Comparison of ENCODE assay signal across 16 mouse cellular contexts in the genomic region with DNA sequence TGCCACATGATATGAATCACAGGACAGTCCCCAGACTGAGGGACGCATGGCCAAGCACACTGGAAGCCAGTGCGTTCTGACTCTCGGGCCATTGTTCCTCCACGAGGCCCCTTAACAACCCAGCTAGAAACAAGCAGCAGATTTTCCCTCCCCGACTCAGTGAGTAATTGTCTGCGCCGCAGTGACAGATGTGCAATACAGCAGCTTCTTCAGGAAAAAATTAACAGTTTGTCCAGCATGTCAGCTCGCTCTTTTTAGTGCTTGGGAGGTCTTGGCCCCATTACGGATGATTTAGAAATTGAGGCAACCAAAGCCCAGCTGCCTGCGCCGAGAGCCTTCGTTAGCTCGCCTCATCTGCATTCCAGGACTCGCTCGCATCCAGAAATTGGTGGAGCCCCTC.
DNase-seq lines count a peak whose midpoint lies in the region; ATAC-seq and TF ChIP-seq lines count a peak whose summit lies in the region.
"Had no signal": no experiment of that assay in that cellular context is flagged by ENCODE, and none has a peak within 500 bp of the region (broad histone marks: within the 10 kb centered on the region; RNA-seq: fewer than 3 reads in every experiment).

No protein-coding gene starts in this region.

- 0 out of 2 replicates have a peak, but pooled peaks cover 3% of the 10 kb centered on the region for H3K36me3 ChIP-seq in kidney, embryonic 15.5 days
- H3K36me3 ChIP-seq in forebrain, embryonic 16.5 days (ENCODE audit: control insufficient read depth, insufficient read depth) = no peaks in the 10 kb centered on the region
- H3K36me3 ChIP-seq in lung, postnatal 0 days (ENCODE audit: insufficient read depth, low read length) = no peaks in the 10 kb centered on the region
- H3K36me3 ChIP-seq in midbrain, postnatal 0 days (ENCODE audit: insufficient read depth, low read length) = no peaks in the 10 kb centered on the region
- H3K36me3 ChIP-seq: limb, embryonic 13.5 days; stomach, embryonic 15.5 days had no signal

- WGBS in kidney, embryonic 15.5 days = 68% methylated on average over 15 of the region's 15 CpGs
- 29% methylated on average over 15 of the region's 15 CpGs for WGBS in forebrain, embryonic 16.5 days
- WGBS in lung, postnatal 0 days = 58% methylated on average over 15 of the region's 15 CpGs
- WGBS in midbrain, postnatal 0 days = 50% methylated on average over 15 of the region's 15 CpGs

- H3K4me1 ChIP-seq in kidney, embryonic 15.5 days = no peaks in the 10 kb centered on the region
- H3K4me1 ChIP-seq in forebrain, embryonic 16.5 days (replicated peaks; ENCODE audit: control insufficient read depth, insufficient read depth, low read length) = peaks cover 5% of the 10 kb centered on the region
- H3K4me1 ChIP-seq in lung, postnatal 0 days (ENCODE audit: insufficient read depth, low read depth, low read length) = no peaks in the 10 kb centered on the region
- H3K4me1 ChIP-seq in midbrain, postnatal 0 days (ENCODE audit: insufficient read depth, low read length) = no peaks in the 10 kb centered on the region
- H3K4me1 ChIP-seq: limb, embryonic 13.5 days; stomach, embryonic 15.5 days had no signal

- peak; percentile 32 for DNase-seq in kidney, postnatal 14 days
- peak; percentile 26 for DNase-seq in lung, postnatal 0 days (ENCODE audit: low spot score)
- peak; percentile 54 for DNase-seq in midbrain, postnatal 0 days (ENCODE audit: low spot score)
- DNase-seq in left cerebral cortex, postnatal 4 days = no peak
- no peak for DNase-seq in cerebellum, adult 9-10 months
- DNase-seq: adrenal gland, postnatal 10 days; cerebellum, adult 11 months; heart, postnatal 14 days; kidney, adult 9 months; layer of hippocampus, postnatal 36 days; right cerebral cortex, postnatal 25 days had no signal

- ATAC-seq in kidney, embryonic 15.5 days (replicated peaks; ENCODE audit: low FRiP score) = no peak
- peak; percentile 52; the same call in 1 of the 2 replicates for ATAC-seq in forebrain, embryonic 16.5 days
- peak; percentile 30; the same call in 1 of the 2 replicates for ATAC-seq in lung, postnatal 0 days
- no peak for ATAC-seq in midbrain, postnatal 0 days (ENCODE audit: low FRiP score)

- H3K27ac ChIP-seq in kidney, embryonic 15.5 days = no peak overlapping the region
- 0 out of 2 replicates have a peak overlapping the region, but pooled peaks have one; percentile 10 for H3K27ac ChIP-seq in forebrain, embryonic 16.5 days (ENCODE audit: low read length)
- H3K27ac ChIP-seq in lung, postnatal 0 days (ENCODE audit: low read length) = no peak overlapping the region
- no peak overlapping the region for H3K27ac ChIP-seq in midbrain, postnatal 0 days (ENCODE audit: low read depth, low read length)
- H3K27ac ChIP-seq: limb, embryonic 13.5 days; macrophage; stomach, embryonic 15.5 days had no signal

- TF ChIP-seq CTCF in lung, postnatal 0 days (IDR thresholded peaks at IDR 0.05) = no peak
- no peak for TF ChIP-seq CTCF in midbrain, postnatal 0 days (IDR thresholded peaks at IDR 0.05)

- no peaks in the 10 kb centered on the region for H3K27me3 ChIP-seq in kidney, embryonic 15.5 days
- H3K27me3 ChIP-seq in forebrain, embryonic 16.5 days (replicated peaks; ENCODE audit: control insufficient read depth, insufficient read depth, low read length) = no peaks in the 10 kb centered on the region
- no peaks in the 10 kb centered on the region for H3K27me3 ChIP-seq in lung, postnatal 0 days (replicated peaks; ENCODE audit: insufficient read depth, low read length)
- H3K27me3 ChIP-seq in midbrain, postnatal 0 days (ENCODE audit: insufficient read depth, low read length) = no peaks in the 10 kb centered on the region
- H3K27me3 ChIP-seq: limb, embryonic 13.5 days; stomach, embryonic 15.5 days had no signal

- H3K9ac ChIP-seq in kidney, embryonic 15.5 days = no peak overlapping the region
- no peak overlapping the region for H3K9ac ChIP-seq in forebrain, embryonic 16.5 days (replicated peaks; ENCODE audit: low read depth, low read length)
- H3K9ac ChIP-seq in lung, postnatal 0 days (replicated peaks; ENCODE audit: low read depth) = no peak overlapping the region
- no peak overlapping the region for H3K9ac ChIP-seq in midbrain, postnatal 0 days (replicated peaks; ENCODE audit: low read length, poor library complexity, severe bottlenecking)
- H3K9ac ChIP-seq: limb, embryonic 13.5 days; stomach, embryonic 15.5 days had no signal

- no peak for TF ChIP-seq EP300 in lung, postnatal 0 days (IDR thresholded peaks at IDR 0.05)

- H3K4me3 ChIP-seq in kidney, embryonic 15.5 days (replicated peaks) = no peak overlapping the region
- no peak overlapping the region for H3K4me3 ChIP-seq in forebrain, embryonic 16.5 days (replicated peaks; ENCODE audit: low read length)
- H3K4me3 ChIP-seq in lung, postnatal 0 days (ENCODE audit: low read depth, low read length) = no peak overlapping the region
- H3K4me3 ChIP-seq in midbrain, postnatal 0 days (ENCODE audit: low read depth, low read length) = no peak overlapping the region
- H3K4me3 ChIP-seq: limb, embryonic 13.5 days; stomach, embryonic 15.5 days had no signal

- H3K9me3 ChIP-seq in kidney, embryonic 15.5 days (replicated peaks) = no peaks in the 10 kb centered on the region
- no peaks in the 10 kb centered on the region for H3K9me3 ChIP-seq in forebrain, embryonic 16.5 days (ENCODE audit: control insufficient read depth, low read length)
- no peaks in the 10 kb centered on the region for H3K9me3 ChIP-seq in lung, postnatal 0 days (ENCODE audit: low read length)
- no peaks in the 10 kb centered on the region for H3K9me3 ChIP-seq in midbrain, postnatal 0 days (ENCODE audit: low read length)
- H3K9me3 ChIP-seq: limb, embryonic 13.5 days; stomach, embryonic 15.5 days had no signal

- H3K4me2 ChIP-seq in kidney, embryonic 15.5 days = no peak overlapping the region
- H3K4me2 ChIP-seq in forebrain, embryonic 16.5 days (ENCODE audit: low read length) = no peak overlapping the region
- no peak overlapping the region for H3K4me2 ChIP-seq in lung, postnatal 0 days (replicated peaks; ENCODE audit: low read depth, low read length)
- no peak overlapping the region for H3K4me2 ChIP-seq in midbrain, postnatal 0 days (ENCODE audit: low read depth, low read length, poor library complexity, severe bottlenecking)
- H3K4me2 ChIP-seq: limb, embryonic 13.5 days; stomach, embryonic 15.5 days had no signal

- intact Hi-C loops in left cerebral cortex, postnatal 4 days (cut with DNase I) = no loop called here

Comparison
In these comparisons a context has a peak if more than half of its experiments do, and no peak if none do; other contexts are left out.
1. DNase-seq: peak in kidney, postnatal 14 days (single experiment), lung, postnatal 0 days (single experiment) and midbrain, postnatal 0 days (single experiment); none in left cerebral cortex, postnatal 4 days (single experiment) and cerebellum, adult 9-10 months (single experiment).
2. ATAC-seq: peak in forebrain, embryonic 16.5 days (single experiment) and lung, postnatal 0 days (single experiment); none in kidney, embryonic 15.5 days (single experiment) and midbrain, postnatal 0 days (single experiment).